Mouse (Mus musculus) frontal cortex, adult (tissue): ENCODE measurements around the gene Hivep2.

ENCODE experiments used
- ATAC-seq: cut with Nextera tagmentation; 2 replicates; pipeline ENCODE4 v1.9.2; 2017; ENCODE audit warnings: mild to moderate bottlenecking, moderate library complexity, mixed read lengths; ENCODE audit not compliant: low TSS enrichment

The Hivep2 gene

GRCm38 (mm10) chr10:14080830-14081229, 115.0 kb downstream of the Hivep2 start:
- ATAC-seq = peak; percentile 36

- ATAC-seq = no peak
These were observed 115.9 kb downstream of the Hivep2 start for GRCm38 (mm10) chr10:14081824-14082223.

DNA sequence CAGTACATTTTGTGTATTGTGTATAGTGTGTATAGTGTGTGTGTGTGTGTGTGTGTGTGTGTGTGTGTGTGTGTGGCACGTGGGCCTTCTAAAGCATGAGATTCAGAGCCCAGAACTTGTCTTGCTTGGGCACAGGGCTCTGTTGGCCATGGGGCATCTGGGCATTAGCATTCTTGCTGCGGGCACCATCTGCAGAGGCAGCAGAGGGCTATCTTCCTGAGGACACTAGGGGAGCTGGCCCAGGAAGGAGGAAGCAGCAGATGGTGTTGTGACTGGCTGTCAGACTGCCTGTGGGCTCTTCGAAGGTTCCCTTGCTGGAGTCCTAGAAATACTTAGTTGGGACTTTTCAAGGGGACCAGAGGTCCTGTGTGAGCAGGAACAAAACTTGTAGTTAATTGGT, 116.4 kb downstream of the Hivep2 start:
- peak; percentile 50 for ATAC-seq

- ATAC-seq = no peak
These were observed 119.4 kb downstream of the Hivep2 start for GRCm38 (mm10) chr10:14085241-14085659.

GRCm38 (mm10) chr10:14085882-14086515, 120.1 kb downstream of the Hivep2 start:
- no peak for ATAC-seq

DNA sequence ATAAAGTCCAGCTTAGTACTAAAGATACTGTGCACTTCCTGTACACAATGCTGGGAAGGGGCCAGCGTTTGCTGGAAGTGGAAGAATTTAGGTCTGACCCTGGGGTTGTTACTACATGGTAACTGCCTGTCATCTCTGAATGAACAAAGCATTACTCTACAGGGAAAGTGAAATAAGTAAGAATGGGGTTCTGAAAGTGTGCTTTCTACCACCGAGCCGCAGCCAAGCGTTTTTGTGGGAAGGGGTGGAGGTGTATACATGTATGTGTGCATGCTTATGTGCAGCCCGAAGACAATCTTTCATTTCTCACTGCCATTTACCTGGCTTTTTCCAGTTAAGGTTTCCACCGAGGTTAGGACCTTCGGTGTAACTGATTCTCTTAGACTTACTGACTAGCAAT, 121.4 kb downstream of the Hivep2 start:
- ATAC-seq = no peak

DNA sequence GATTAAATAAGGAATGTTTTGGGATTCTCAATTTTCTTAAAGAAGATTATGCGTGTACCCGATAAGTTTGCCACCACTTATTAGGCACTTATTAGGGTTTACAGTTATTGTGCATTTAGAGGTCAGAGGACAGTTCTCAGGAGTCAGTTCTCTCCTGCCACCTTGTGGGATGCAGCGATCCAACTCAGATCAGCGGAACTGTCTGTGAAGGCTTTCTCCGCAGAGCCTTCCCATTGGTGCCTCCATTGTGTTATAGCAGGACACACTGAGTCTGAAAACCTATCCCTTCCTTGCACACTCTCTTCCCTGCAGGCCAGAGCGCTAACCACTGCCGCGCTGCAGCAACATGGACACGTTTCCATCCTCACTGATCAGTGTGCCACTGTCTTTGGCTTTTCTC, 123.6 kb downstream of the Hivep2 start:
- no peak for ATAC-seq

- no peak for ATAC-seq
These were observed 128.2 kb downstream of the Hivep2 start for GRCm38 (mm10) chr10:14094033-14094432.

GRCm38 (mm10) chr10:14096045-14096444, 130.2 kb downstream of the Hivep2 start:
- no peak for ATAC-seq

- peak; percentile 47 for ATAC-seq
These were observed 133.3 kb downstream of the Hivep2 start for GRCm38 (mm10) chr10:14099182-14099581.

GRCm38 (mm10) chr10:14100041-14100440, 134.2 kb downstream of the Hivep2 start:
- no peak for ATAC-seq

DNA sequence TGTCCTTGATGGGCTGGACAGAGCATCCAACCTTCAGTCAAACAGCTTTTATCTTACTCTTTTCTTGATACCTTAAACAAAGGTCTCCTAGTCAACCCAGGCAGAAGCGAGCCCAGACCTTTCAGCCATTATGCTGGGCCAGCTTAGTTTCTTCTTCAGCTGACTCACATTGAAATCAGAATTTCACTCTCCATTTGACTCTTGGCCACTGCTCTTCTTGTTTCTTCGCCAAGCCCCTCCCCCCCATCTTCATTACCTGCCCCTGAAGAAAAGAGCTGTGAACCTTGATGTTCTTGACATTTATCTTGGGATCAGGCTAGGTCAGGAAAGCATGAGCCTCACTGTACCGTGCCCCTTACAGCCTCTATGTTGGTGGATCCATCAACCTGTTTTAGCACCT, 135.0 kb downstream of the Hivep2 start:
- no peak for ATAC-seq

DNA sequence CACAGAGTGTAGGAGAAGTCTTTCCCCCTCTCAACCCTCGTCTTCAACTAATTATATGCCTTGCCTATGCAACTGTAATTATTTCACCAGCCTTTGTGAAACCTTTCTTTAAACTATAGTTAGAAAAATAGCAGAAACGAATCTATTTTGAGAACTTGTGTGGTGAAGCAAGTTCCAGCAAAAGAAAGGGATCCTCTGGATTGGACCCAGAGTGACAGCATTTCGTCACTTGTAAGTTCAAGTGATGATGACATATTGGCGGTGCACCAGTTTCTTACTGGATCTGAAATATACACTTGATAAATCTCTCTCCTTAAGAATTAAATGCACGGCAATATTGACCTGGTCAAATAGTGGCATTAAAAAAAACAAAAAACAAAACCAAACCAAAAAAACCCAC, 136.1 kb downstream of the Hivep2 start:
- ATAC-seq = peak; percentile 32

DNA sequence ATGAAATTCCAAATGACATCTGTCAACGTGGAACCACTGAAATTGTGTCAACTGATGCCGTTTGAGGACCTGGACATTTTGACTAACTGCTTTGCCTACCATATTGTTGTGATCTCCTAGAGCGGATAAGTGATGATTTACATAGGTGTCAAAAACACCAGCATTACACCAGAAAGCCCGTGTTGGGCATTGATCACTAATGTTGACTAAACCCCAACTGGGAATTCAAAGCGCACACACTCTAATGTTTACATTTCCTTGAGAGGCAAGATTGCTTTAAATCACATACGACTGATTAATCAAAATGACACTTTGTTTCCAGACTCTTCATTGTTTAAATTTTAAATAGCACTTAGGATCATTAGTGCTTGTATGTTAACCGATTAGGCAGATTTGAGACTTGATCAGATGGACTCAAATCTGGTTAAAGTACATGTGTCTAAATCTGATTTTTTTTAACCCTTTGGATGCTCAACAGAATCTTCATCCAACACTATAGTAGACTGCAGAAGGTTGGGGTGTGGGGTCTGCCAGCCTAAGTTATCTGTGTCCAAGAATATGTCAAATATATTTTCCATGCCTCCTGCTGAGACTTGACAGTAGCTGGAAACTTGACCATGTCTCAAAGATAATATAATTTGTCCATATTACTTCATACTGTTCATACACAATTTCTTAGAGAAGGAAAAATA, 142.3 kb downstream of the Hivep2 start:
- no peak for ATAC-seq

DNA sequence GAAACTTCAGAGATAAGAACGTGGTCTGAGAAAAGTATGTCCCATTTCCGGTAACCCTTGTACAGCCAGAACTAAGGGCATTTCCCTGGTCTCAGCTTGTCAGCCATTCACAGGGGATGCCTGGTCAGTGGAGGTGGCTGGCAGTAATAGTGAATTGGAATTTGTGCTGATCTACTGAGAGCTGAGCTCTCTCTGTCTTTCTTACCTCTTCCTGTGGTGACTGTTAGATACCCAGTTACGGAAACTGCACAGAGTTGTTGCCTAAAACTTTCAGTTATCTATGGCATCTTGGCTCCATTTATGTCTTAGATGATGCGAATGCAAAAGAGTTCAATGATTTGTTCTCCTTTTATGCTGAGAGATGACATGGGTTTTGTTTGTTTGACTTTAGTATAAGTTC, 150.0 kb downstream of the Hivep2 start:
- no peak for ATAC-seq

DNA sequence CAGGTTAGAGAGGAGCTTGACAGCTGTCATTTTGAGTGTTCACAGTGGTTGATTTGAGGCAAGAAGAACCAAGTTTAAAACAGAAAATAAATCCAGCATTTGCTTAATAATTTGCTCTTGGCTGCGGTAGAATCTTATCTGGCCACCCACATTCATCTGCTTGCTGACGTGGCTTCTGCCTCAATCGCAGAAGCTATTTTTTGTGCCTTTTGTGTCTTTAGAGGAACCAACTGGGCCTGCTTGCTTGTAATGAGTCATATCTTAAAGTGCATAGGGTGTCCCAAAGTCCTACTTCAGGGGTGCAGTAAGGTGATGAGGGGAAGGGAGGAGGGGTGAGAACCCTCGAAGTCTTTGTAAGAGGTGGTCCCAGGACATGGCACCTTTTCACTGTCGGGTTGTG, 151.1 kb downstream of the Hivep2 start:
- peak; percentile 51; the same call in 1 of the 2 replicates for ATAC-seq

GRCm38 (mm10) chr10:14119201-14119600, 153.3 kb downstream of the Hivep2 start:
- no peak for ATAC-seq

GRCm38 (mm10) chr10:14120512-14120911, 154.6 kb downstream of the Hivep2 start:
- peak; percentile 53 for ATAC-seq

- no peak for ATAC-seq
These were observed 162.0 kb downstream of the Hivep2 start for GRCm38 (mm10) chr10:14127826-14128225.

DNA sequence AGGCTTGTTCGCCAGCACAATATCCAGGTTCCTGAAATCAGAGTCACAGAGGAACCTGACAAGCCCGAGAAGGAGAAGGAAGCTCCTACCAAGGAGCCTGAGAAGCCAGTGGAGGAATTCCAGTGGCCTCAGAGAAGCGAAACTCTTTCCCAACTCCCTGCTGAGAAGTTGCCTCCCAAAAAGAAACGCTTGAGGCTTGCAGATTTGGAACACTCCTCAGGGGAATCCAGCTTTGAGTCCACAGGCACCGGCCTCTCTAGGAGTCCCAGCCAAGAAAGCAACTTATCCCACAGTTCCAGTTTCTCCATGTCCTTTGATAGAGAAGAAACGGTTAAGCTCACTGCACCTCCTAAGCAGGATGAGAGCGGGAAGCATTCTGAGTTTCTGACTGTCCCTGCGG, 164.4 kb downstream of the Hivep2 start:
- no peak for ATAC-seq

DNA sequence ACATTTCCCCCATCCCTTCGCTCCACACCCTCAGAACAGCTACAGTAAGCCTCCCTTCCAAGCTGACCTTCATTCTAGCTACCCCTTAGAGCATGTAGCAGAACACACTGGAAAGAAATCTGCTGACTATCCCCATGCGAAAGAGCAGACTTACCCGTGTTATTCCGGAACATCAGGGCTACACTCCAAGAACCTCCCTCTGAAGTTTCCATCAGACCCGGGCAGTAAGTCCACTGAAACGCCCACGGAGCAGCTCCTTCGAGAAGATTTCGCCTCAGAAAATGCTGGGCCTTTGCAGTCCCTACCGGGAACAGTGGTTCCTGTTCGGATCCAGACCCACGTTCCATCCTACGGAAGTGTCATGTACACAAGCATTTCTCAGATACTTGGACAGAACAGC, 165.4 kb downstream of the Hivep2 start:
- peak; percentile 75 for ATAC-seq

GRCm38 (mm10) chr10:14132061-14132460, 166.2 kb downstream of the Hivep2 start:
- ATAC-seq = no peak

GRCm38 (mm10) chr10:14132937-14133336, 167.1 kb downstream of the Hivep2 start:
- no peak for ATAC-seq

DNA sequence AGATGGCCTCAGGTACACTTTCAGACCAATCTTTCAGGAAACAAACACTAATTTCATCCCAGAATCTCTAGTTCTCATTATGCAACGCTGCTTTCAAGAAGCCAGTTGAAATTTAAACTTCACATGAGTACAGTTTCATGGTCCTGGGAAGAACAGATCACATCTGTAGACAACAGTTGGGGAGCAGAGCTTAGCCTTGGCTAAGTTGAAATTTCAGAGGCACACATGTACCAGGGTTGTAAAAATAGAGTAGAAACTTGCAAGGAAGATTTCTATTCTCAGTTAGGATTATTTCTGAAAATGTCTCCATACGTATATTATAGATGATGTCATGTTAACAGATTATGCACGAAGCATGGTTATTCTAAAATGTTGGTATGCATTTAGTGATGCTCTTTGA, 172.8 kb downstream of the Hivep2 start:
- peak; percentile 82 for ATAC-seq
